Mouse (Mus musculus): ENCODE results near the gene Qtrt1. TPM values are rescaled to one million over a fixed set of nuclear protein-coding genes. Genes with fewer than 3 reads are reported as not detected.

The Qtrt1 gene
- polyA plus RNA-seq, 1 experiment from 2014 or later, result 63.3 TPM

Other genes starting within 250 kb of the Qtrt1 start
- 12.6 and 12.7 TPM in 2 replicates for gene Pde4a, start 246.1 kb upstream of the Qtrt1 start, polyA plus RNA-seq (2015; fragmentation: Nextera tagmentation; extraction: Ambion mirVana)
- 55.1 and 64.2 TPM in 2 replicates for gene Keap1, start 172.5 kb upstream of the Qtrt1 start, polyA plus RNA-seq (2015; fragmentation: Nextera tagmentation; extraction: Ambion mirVana)
- gene S1pr5, start 163.4 kb upstream of the Qtrt1 start, polyA plus RNA-seq (2015; fragmentation: Nextera tagmentation; extraction: Ambion mirVana), result 0.19 TPM in 1 of 2 replicates, not detected in the other
- gene Atg4d, start 146.5 kb upstream of the Qtrt1 start, polyA plus RNA-seq (2015; fragmentation: Nextera tagmentation; extraction: Ambion mirVana), result 42.7 and 49.5 TPM in 2 replicates
- 13.8 and 19.8 TPM in 2 replicates for gene Kri1, start 123.9 kb upstream of the Qtrt1 start, polyA plus RNA-seq (2015; fragmentation: Nextera tagmentation; extraction: Ambion mirVana)
- 51.2 and 51.5 TPM in 2 replicates for gene Cdkn2d, start 120.4 kb upstream of the Qtrt1 start, polyA plus RNA-seq (2015; fragmentation: Nextera tagmentation; extraction: Ambion mirVana)
- gene Ap1m2, start 99.5 kb upstream of the Qtrt1 start, polyA plus RNA-seq (2015; fragmentation: Nextera tagmentation; extraction: Ambion mirVana), result 35.9 and 37.1 TPM in 2 replicates
- gene Slc44a2, start 91.1 kb upstream of the Qtrt1 start, polyA plus RNA-seq (2015; fragmentation: Nextera tagmentation; extraction: Ambion mirVana), result 85.4 and 97.1 TPM in 2 replicates
- gene Ilf3, start 44.0 kb upstream of the Qtrt1 start, polyA plus RNA-seq (2015; fragmentation: Nextera tagmentation; extraction: Ambion mirVana), result 208 and 221 TPM in 2 replicates
- gene Dnm2, start 13.1 kb downstream of the Qtrt1 start, polyA plus RNA-seq (2015; fragmentation: Nextera tagmentation; extraction: Ambion mirVana), result 75.3 and 79.1 TPM in 2 replicates
- 133 and 138 TPM in 2 replicates for gene Tmed1, start 98.4 kb downstream of the Qtrt1 start, polyA plus RNA-seq (2015; fragmentation: Nextera tagmentation; extraction: Ambion mirVana)
- 2.9 and 5.2 TPM in 2 replicates for gene AB124611, start 114.3 kb downstream of the Qtrt1 start, polyA plus RNA-seq (2015; fragmentation: Nextera tagmentation; extraction: Ambion mirVana)
- gene Carm1, start 135.1 kb downstream of the Qtrt1 start, polyA plus RNA-seq (2015; fragmentation: Nextera tagmentation; extraction: Ambion mirVana), result 44.1 and 50.2 TPM in 2 replicates
- 28.4 and 28.6 TPM in 2 replicates for gene Timm29, start 180.9 kb downstream of the Qtrt1 start, polyA plus RNA-seq (2015; fragmentation: Nextera tagmentation; extraction: Ambion mirVana)
- gene Yipf2, start 181.0 kb downstream of the Qtrt1 start, polyA plus RNA-seq (2015; fragmentation: Nextera tagmentation; extraction: Ambion mirVana), result 29.7 and 32.7 TPM in 2 replicates
- gene Smarca4, start 204.3 kb downstream of the Qtrt1 start, polyA plus RNA-seq (2015; fragmentation: Nextera tagmentation; extraction: Ambion mirVana), result 91.0 and 101 TPM in 2 replicates

Data from kidney, embryonic 15.5 days (tissue).